Mouse (Mus musculus): ENCODE measurements around the gene Grip1.
"Not testable (repeated sequence)": the region's sequence is repeated elsewhere in the genome, so short reads cannot be mapped to it uniquely, and the experiment has no call there.

The Grip1 gene

GRCm38 (mm10) chr10:120060579-120061237 is 607.1 kb downstream of the Grip1 start:
- peak; percentile 45 for DNase-seq (ENCODE audit: inconsistent ontology term)

GRCm38 (mm10) chr10:120061238-120062130 is 607.9 kb downstream of the Grip1 start:
- peak; percentile 10 for DNase-seq (ENCODE audit: inconsistent ontology term)

GRCm38 (mm10) chr10:120064424-120064823 is 610.8 kb downstream of the Grip1 start:
- no peak for DNase-seq (ENCODE audit: inconsistent ontology term)

GRCm38 (mm10) chr10:120066319-120066718 is 612.7 kb downstream of the Grip1 start:
- no peak for DNase-seq (ENCODE audit: inconsistent ontology term)

GRCm38 (mm10) chr10:120077850-120078249 is 624.2 kb downstream of the Grip1 start:
- no peak for DNase-seq (ENCODE audit: inconsistent ontology term)

GRCm38 (mm10) chr10:120092548-120092947 is 638.9 kb downstream of the Grip1 start:
- DNase-seq (ENCODE audit: inconsistent ontology term): no peak

- no peak for DNase-seq (ENCODE audit: inconsistent ontology term)
Measured at GRCm38 (mm10) chr10:120095136-120095535, 641.5 kb downstream of the Grip1 start.

GRCm38 (mm10) chr10:120095716-120096115 is 642.1 kb downstream of the Grip1 start:
- DNase-seq (ENCODE audit: inconsistent ontology term): no peak

- no peak for DNase-seq (ENCODE audit: inconsistent ontology term)
Measured at GRCm38 (mm10) chr10:120097564-120097963, 643.9 kb downstream of the Grip1 start.

GRCm38 (mm10) chr10:120100806-120101205 is 647.2 kb downstream of the Grip1 start:
- DNase-seq (ENCODE audit: inconsistent ontology term): no peak

- no peak for DNase-seq (ENCODE audit: inconsistent ontology term)
Measured at GRCm38 (mm10) chr10:120111691-120112319, 658.2 kb downstream of the Grip1 start.

GRCm38 (mm10) chr10:120112507-120113396 is 659.1 kb downstream of the Grip1 start, which contains the start of gene Helb:
Helb (minus strand) TSS chr10:120112987.
- peak; percentile 98 for DNase-seq (ENCODE audit: inconsistent ontology term)

GRCm38 (mm10) chr10:120113482-120113881 is 659.9 kb downstream of the Grip1 start:
- DNase-seq (ENCODE audit: inconsistent ontology term): not testable (repeated sequence)

GRCm38 (mm10) chr10:120113980-120114379 is 660.4 kb downstream of the Grip1 start:
- DNase-seq (ENCODE audit: inconsistent ontology term): no peak

- no peak for DNase-seq (ENCODE audit: inconsistent ontology term)
Measured at GRCm38 (mm10) chr10:120114493-120114892, 660.9 kb downstream of the Grip1 start.

- DNase-seq (ENCODE audit: inconsistent ontology term): no peak
Measured at GRCm38 (mm10) chr10:120115249-120115648, 661.6 kb downstream of the Grip1 start.

- DNase-seq (ENCODE audit: inconsistent ontology term): no peak
Measured at GRCm38 (mm10) chr10:120123721-120124120, 670.1 kb downstream of the Grip1 start.

GRCm38 (mm10) chr10:120124801-120125464 is 671.3 kb downstream of the Grip1 start:
- peak; percentile 67 for DNase-seq (ENCODE audit: inconsistent ontology term)

GRCm38 (mm10) chr10:120125465-120125857 is 671.8 kb downstream of the Grip1 start:
- no peak for DNase-seq (ENCODE audit: inconsistent ontology term)

- DNase-seq (ENCODE audit: inconsistent ontology term): no peak
Measured at GRCm38 (mm10) chr10:120128601-120129277, 675.1 kb downstream of the Grip1 start.
